Mouse (Mus musculus): ENCODE measurements around the gene Ppp1r17. TPM values are rescaled to one million over a fixed set of nuclear protein-coding genes. Genes with fewer than 3 reads are reported as not detected.

Gene Ppp1r17
- total RNA-seq, 2 experiments from 2014 or later, result not detected

DNA sequence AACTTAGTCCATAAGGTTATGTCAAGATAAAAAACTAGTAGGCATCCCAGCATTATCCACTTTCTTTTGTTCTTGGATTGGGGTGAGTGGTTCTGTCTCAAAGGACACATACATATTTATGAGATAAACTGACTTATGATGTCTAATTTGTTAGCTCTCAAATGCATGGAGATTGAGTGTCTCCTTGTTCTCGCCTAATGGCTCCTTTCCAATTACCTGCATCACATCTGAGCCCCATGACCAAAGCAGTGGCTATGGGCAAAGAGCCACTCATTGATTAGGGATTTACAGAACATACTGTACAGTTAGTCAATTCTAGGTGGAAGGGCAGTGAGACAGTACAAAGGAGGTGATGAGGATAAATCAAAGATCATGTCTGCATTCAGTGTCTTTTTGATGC is 27.4 kb downstream of the Ppp1r17 start:
- DNase-seq (ENCODE audit: low spot score in 2 of 2), result no peak
- Histone ChIP-seq H3K27ac (no peak overlapping the region), H3K4me3 (no peak overlapping the region)
- no peak for TF ChIP-seq CTCF (conservative IDR thresholded peaks at IDR 0.05)

DNA sequence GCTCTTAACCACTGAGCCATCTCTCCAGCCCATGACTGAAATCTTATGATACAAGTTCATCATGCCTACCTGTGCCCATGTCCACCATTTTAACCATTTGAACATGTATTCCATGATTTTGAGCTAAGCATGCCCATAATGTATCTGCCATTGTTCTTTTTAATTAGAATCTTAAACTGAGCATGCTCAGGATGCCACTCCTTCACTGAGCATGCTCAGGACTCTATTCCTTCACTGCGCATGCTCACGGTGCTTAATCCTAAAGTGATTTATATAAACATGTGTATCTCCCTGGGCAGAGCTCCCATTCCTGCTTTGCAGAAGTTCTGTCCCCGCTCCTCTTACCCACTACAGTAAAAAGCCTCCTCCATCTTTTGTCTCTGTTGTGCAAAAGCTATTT is 31.3 kb downstream of the Ppp1r17 start:
- no peak overlapping the region for H3K27ac ChIP-seq
- DNase-seq (ENCODE audit: low spot score in 2 of 2), result no peak

DNA sequence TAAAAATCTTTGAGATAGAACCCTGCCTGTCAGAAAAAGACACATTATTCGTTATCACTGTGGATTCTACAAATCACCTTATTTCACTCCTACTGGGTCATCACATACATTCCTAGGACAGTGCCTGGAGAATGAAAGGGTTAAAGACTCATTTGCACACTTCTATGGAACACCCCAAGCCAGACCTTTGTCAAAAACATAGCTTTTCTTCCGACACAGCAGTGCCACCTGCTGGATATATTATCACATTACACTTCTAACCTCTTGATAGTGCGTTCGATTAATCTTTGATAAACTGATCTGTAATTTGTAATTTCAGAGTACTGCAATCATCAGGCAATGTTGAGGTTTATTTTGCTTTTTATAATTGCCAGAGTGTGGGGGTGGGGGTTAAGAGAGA is 31.8 kb downstream of the Ppp1r17 start:
- peak; percentile 51 to 66 for DNase-seq (ENCODE audit: low spot score in 2 of 2)
- H3K4me3 ChIP-seq, result no peak overlapping the region
- H3K27ac ChIP-seq, result no peak overlapping the region
- TF ChIP-seq CTCF (conservative IDR thresholded peaks at IDR 0.05), result peak; percentile 94

More for the DNA sequence above, 31.3 kb downstream of the Ppp1r17 start:
- TF ChIP-seq CTCF (conservative IDR thresholded peaks at IDR 0.05), result no peak
- no peak overlapping the region for H3K4me3 ChIP-seq

DNA sequence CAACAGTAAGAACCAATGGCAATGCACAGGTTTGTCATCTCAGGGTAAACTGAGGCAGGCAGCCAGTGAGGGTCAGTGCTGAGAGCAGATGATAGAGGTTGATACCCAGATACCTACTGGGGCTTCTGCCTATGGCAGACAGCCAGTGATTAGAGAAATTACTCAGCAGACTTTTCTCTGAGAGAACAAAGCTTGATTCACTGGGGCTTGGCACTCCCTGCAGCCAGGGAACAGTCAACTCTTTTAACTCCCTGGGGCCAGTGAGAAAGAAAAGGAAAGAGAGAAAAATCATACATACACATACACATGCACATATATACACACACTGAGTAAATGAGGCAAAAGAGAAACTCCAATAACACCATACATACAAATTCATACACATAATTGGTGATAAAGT is 46.4 kb downstream of the Ppp1r17 start:
- no peak overlapping the region for H3K27ac ChIP-seq
- DNase-seq (ENCODE audit: low spot score in 2 of 2), result no peak
- TF ChIP-seq CTCF (conservative IDR thresholded peaks at IDR 0.05), result no peak
- no peak overlapping the region for H3K4me3 ChIP-seq

DNA sequence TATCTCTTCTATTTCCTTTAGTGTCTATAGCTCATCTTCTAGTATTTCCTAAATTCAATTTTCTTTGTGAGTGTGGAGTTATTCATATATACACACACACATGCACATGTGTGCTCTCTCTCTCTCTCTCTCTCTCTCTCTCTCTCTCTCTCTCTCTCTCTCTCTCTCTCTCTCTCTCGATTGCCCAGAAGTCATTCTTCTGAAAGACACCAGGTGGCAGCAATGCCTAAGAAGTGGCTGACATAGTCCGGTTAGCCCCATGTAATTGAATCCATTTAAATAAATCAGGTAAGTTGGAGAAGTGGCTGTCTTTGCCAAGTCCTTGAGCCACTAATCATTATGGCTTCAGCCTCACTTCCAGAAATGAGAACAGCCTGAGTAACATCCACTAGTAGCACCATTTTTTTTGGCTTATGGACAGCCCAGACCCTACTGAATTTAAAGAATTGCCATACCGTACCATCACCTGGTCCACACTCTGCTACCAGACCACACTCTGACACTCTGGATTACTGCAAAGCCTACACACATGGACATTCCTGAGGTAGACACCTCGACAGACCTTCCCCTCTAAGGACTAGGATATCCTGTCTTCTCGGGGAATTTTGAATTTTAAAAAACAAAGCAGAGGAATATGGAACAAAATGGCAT is 49.5 kb downstream of the Ppp1r17 start:
- Histone ChIP-seq H3K27ac (no peak overlapping the region), H3K4me3 (no peak overlapping the region)
- DNase-seq (ENCODE audit: low spot score in 2 of 2), result peak; percentile 47 to 57
- peak; percentile 84 for TF ChIP-seq CTCF (conservative IDR thresholded peaks at IDR 0.05)

DNA sequence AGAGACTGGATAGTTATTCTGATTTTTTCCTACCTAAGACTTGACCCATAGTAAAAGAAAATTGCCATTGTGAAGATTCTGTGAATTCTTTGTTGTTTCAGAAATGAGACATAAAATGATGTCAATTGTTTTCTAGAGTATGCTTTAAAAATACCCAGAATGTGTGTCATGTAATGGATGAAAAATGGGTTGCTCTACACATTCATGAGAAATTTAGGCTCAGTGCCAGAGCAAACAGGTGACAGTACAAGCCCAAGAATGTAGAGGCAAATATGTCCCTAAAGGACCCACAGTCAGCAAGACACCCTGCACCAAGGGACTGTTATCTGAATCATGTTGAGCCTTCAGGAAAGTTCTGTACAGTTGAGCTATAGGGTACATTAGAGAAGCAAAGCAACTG is 51.2 kb downstream of the Ppp1r17 start:
- no peak for TF ChIP-seq CTCF (conservative IDR thresholded peaks at IDR 0.05)
- no peak overlapping the region for H3K27ac ChIP-seq
- no peak overlapping the region for H3K4me3 ChIP-seq
- no peak for DNase-seq (ENCODE audit: low spot score in 2 of 2)

DNA sequence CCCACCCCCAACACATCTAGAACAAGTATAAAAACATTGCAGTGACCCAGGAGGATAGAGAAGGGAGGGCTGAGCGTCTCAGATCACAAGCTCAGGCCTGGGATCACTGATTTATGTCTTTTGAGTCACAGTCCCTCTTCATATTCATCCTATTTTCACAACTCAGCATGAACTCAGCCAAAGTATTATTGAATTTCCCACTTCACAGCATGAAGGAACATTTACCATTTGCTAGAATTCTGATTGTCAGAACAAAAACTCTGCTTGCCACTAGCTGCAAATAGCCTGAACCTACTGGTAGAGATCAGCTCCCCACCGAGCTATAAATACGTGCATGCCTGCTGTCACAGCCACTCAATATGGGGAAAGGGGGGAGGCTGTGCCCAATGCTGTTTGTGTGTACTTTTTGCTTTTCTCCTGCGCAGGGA is 59.1 kb downstream of the Ppp1r17 start:
- Histone ChIP-seq H3K4me3 (no peak overlapping the region), H3K27ac (no peak overlapping the region)
- TF ChIP-seq CTCF (conservative IDR thresholded peaks at IDR 0.05), result no peak
- DNase-seq (ENCODE audit: low spot score in 2 of 2), result peak in 1 of 2 experiments; percentile 16

Other genes starting within 250 kb of the Ppp1r17 start
- gene Itprid1, start 180.6 kb upstream of the Ppp1r17 start, total RNA-seq (2021), result 1 to 10 TPM in 1 of 2 experiments, under 1 TPM in 1; 1.00 to 1.0 TPM

All from layer of hippocampus, adult 2 months (tissue).